Mouse (Mus musculus) MEL (cell line): ENCODE data around the gene Spata7. TPM values are rescaled to one million over a fixed set of nuclear protein-coding genes. Genes with fewer than 3 reads are reported as not detected.

Source experiments
- DNase-seq: peaks from one replicate; pipeline ENCODE4 v3.0.0; 2011; ENCODE audit warnings: low read depth, low spot score
- H3K27ac ChIP-seq: 2 replicates; pipeline ENCODE4 v1.5.1; 2012; ENCODE audit warnings: low read depth, mild to moderate bottlenecking, control low read depth, low read length, moderate library complexity; ENCODE audit not compliant: control insufficient read depth
- H3K27me3 ChIP-seq, 2 experiments: fragments of 150-350 bp in 1 of 2; sonication (generic) in 1 of 2; 2 replicates each; pipeline ENCODE4 v1.6.1; 2012; ENCODE audit warnings: low read length in 2 of 2, mild to moderate bottlenecking in 2 of 2, improper control_type of control experiment in 1 of 2, moderate library complexity in 1 of 2; ENCODE audit not compliant: insufficient read depth in 2 of 2, control insufficient read depth in 1 of 2
- H3K36me3 ChIP-seq, 2 experiments: 2 replicates each; pipeline ENCODE4 v1.6.1; 2012 to 2014; ENCODE audit warnings: low read length in 2 of 2, improper control_type of control experiment in 1 of 2, inconsistent platforms in 1 of 2, mild to moderate bottlenecking in 1 of 2; ENCODE audit not compliant: insufficient read depth in 2 of 2, control insufficient read depth in 1 of 2
- H3K4me1 ChIP-seq, 2 experiments: fragments of 150-350 bp in 1 of 2; sonication (generic) in 1 of 2; 2 replicates each; pipeline ENCODE4 v1.6.1; 2012; ENCODE audit warnings: low read length in 2 of 2, improper control_type of control experiment in 1 of 2, mild to moderate bottlenecking in 1 of 2; ENCODE audit not compliant: insufficient read depth in 2 of 2, control insufficient read depth in 1 of 2
- H3K4me3 ChIP-seq, 2 experiments: fragments of 150-350 bp in 1 of 2; sonication (generic) in 1 of 2; 2 replicates each; pipeline ENCODE4 v1.5.1; 2012; ENCODE audit warnings: low read depth in 2 of 2, low read length in 2 of 2, mild to moderate bottlenecking in 2 of 2, moderate library complexity in 2 of 2, control low read depth in 1 of 2, improper control_type of control experiment in 1 of 2; ENCODE audit not compliant: control insufficient read depth in 1 of 2, insufficient read depth in 1 of 2
- H3K79me2 ChIP-seq: 2 replicates; pipeline ENCODE4 v1.6.1; 2012; ENCODE audit warnings: mild to moderate bottlenecking, low read length, moderate library complexity; ENCODE audit not compliant: control insufficient read depth, poor library complexity, insufficient read depth
- H3K9ac ChIP-seq: 2 replicates; pipeline ENCODE4 v1.6.1; 2012; ENCODE audit warnings: low read depth, mild to moderate bottlenecking, control low read depth, low read length, moderate library complexity; ENCODE audit not compliant: control insufficient read depth, poor library complexity, severe bottlenecking
- H3K9me3 ChIP-seq: fragments of 150-350 bp; sonication (generic); replicated peaks from 2 replicates; pipeline ENCODE4 v1.6.1; 2012; ENCODE audit warnings: mild to moderate bottlenecking, low read length, improper control_type of control experiment, moderate library complexity; ENCODE audit not compliant: insufficient read depth
- BHLHE40 ChIP-seq: IDR thresholded peaks from 2 replicates; pipeline ENCODE4 v1.6.1; 2012; ENCODE audit warnings: low read depth, mild to moderate bottlenecking, inconsistent platforms, low read length, improper control_type of control experiment, borderline replicate concordance
- CHD1 ChIP-seq: IDR thresholded peaks from 2 replicates; pipeline ENCODE4 v1.6.1; 2012; ENCODE audit warnings: low read depth, mild to moderate bottlenecking, inconsistent platforms, low read length, improper control_type of control experiment
- CHD2 ChIP-seq: IDR thresholded peaks from 2 replicates; pipeline ENCODE4 v1.6.1; 2011; ENCODE audit warnings: low read length, improper control_type of control experiment
- E2F4 ChIP-seq: IDR thresholded peaks from 2 replicates; pipeline ENCODE4 v1.6.1; 2011; ENCODE audit warnings: low read depth, low read length, improper control_type of control experiment, borderline replicate concordance
- EP300 ChIP-seq, 2 experiments: IDR thresholded peaks; 2 replicates each; pipeline ENCODE4 v1.6.1; 2011; ENCODE audit warnings: improper control_type of control experiment in 2 of 2, low read length in 2 of 2, low read depth in 1 of 2, mild to moderate bottlenecking in 1 of 2
- GABPA ChIP-seq: IDR thresholded peaks from 2 replicates; pipeline ENCODE4 v1.6.1; 2012; ENCODE audit warnings: low read depth, mild to moderate bottlenecking, inconsistent platforms, low read length, improper control_type of control experiment, moderate library complexity
- HCFC1 ChIP-seq: IDR thresholded peaks from 2 replicates; pipeline ENCODE4 v1.6.1; 2012; ENCODE audit warnings: low read depth, mild to moderate bottlenecking, inconsistent platforms, low read length, improper control_type of control experiment, moderate library complexity
- JUND ChIP-seq: IDR thresholded peaks from 2 replicates; pipeline ENCODE4 v1.6.1; 2011; ENCODE audit warnings: low read depth, mild to moderate bottlenecking, improper control_type of control experiment, low read length
- KAT2A ChIP-seq: conservative IDR thresholded peaks from 2 replicates; pipeline ENCODE4 v1.6.1; 2012; ENCODE audit warnings: low read depth, low read length, improper control_type of control experiment, inconsistent platforms
- MAX ChIP-seq: IDR thresholded peaks from 2 replicates; pipeline ENCODE4 v1.6.1; 2011; ENCODE audit warnings: low read length, improper control_type of control experiment
- MAZ ChIP-seq: IDR thresholded peaks from 2 replicates; pipeline ENCODE4 v1.6.1; 2012; ENCODE audit warnings: low read depth, mild to moderate bottlenecking, inconsistent platforms, low read length, improper control_type of control experiment
- MEF2A ChIP-seq: IDR thresholded peaks from 2 replicates; pipeline ENCODE4 v1.6.1; 2014; ENCODE audit warnings: low read depth, mild to moderate bottlenecking, inconsistent platforms, low read length, improper control_type of control experiment; ENCODE audit not compliant: poor library complexity, insufficient replicate concordance, severe bottlenecking; ENCODE audit errors: extremely low read depth
- MXI1 ChIP-seq: IDR thresholded peaks from 2 replicates; pipeline ENCODE4 v1.6.1; 2011; ENCODE audit warnings: mild to moderate bottlenecking, low read depth, low read length, improper control_type of control experiment
- NRF1 ChIP-seq: IDR thresholded peaks from 2 replicates; pipeline ENCODE4 v1.6.1; 2014; ENCODE audit warnings: low read depth, mild to moderate bottlenecking, inconsistent platforms, low read length, improper control_type of control experiment, moderate library complexity; ENCODE audit not compliant: poor library complexity, insufficient read depth, severe bottlenecking
- POLR2A ChIP-seq, 2 experiments: IDR thresholded peaks; 2 replicates each; pipeline ENCODE4 v1.6.1; 2011 to 2012; ENCODE audit warnings: low read length in 2 of 2, mild to moderate bottlenecking in 2 of 2, control low read depth in 1 of 2, improper control_type of control experiment in 1 of 2, low read depth in 1 of 2, moderate library complexity in 1 of 2; ENCODE audit not compliant: control insufficient read depth in 1 of 2, insufficient read depth in 1 of 2, poor library complexity in 1 of 2
- POLR2AphosphoS5 ChIP-seq: IDR thresholded peaks from 2 replicates; pipeline ENCODE4 v1.6.1; 2012; ENCODE audit warnings: low read depth, borderline replicate concordance, mild to moderate bottlenecking, inconsistent platforms, low read length, moderate library complexity, mixed read lengths
- RCOR1 ChIP-seq: IDR thresholded peaks from 2 replicates; pipeline ENCODE4 v1.6.1; 2012; ENCODE audit warnings: low read depth, mild to moderate bottlenecking, inconsistent platforms, low read length, improper control_type of control experiment
- SIN3A ChIP-seq: IDR thresholded peaks from 2 replicates; pipeline ENCODE4 v1.6.1; 2012; ENCODE audit warnings: low read length, improper control_type of control experiment, inconsistent platforms
- SMC3 ChIP-seq: IDR thresholded peaks from 2 replicates; pipeline ENCODE4 v1.6.1; 2011; ENCODE audit warnings: low read depth, low read length, improper control_type of control experiment
- TBP ChIP-seq: IDR thresholded peaks from 2 replicates; pipeline ENCODE4 v1.8.0; 2011; ENCODE audit warnings: low read depth, low read length, improper control_type of control experiment
- TCF12 ChIP-seq: IDR thresholded peaks from 2 replicates; pipeline ENCODE4 v1.6.1; 2014; ENCODE audit warnings: low read depth, mild to moderate bottlenecking, inconsistent platforms, low read length, improper control_type of control experiment, moderate library complexity
- UBTF ChIP-seq: IDR thresholded peaks from 2 replicates; pipeline ENCODE4 v1.6.1; 2012; ENCODE audit warnings: low read depth, mild to moderate bottlenecking, inconsistent platforms, low read length, improper control_type of control experiment, moderate library complexity, borderline replicate concordance; ENCODE audit not compliant: insufficient read depth
- USF1 ChIP-seq: IDR thresholded peaks from 2 replicates; pipeline ENCODE4 v1.6.1; 2014; ENCODE audit warnings: low read depth, mild to moderate bottlenecking, inconsistent platforms, low read length, improper control_type of control experiment, moderate library complexity
- USF2 ChIP-seq, 2 experiments: IDR thresholded peaks; 2 replicates each; pipeline ENCODE4 v1.6.1; 2011 to 2012; ENCODE audit warnings: improper control_type of control experiment in 2 of 2, low read length in 2 of 2, borderline replicate concordance in 1 of 2, inconsistent platforms in 1 of 2, low read depth in 1 of 2, mild to moderate bottlenecking in 1 of 2; ENCODE audit not compliant: insufficient read depth in 1 of 2
- ZKSCAN1 ChIP-seq: IDR thresholded peaks from 2 replicates; pipeline ENCODE4 v1.6.1; 2012; ENCODE audit warnings: low read depth, mild to moderate bottlenecking, inconsistent platforms, low read length, improper control_type of control experiment, moderate library complexity
- ZMIZ1 ChIP-seq: IDR thresholded peaks from 2 replicates; pipeline ENCODE4 v1.6.1; 2012; ENCODE audit warnings: low read depth, mild to moderate bottlenecking, inconsistent platforms, low read length, improper control_type of control experiment, moderate library complexity
- ZNF384 ChIP-seq: IDR thresholded peaks from 2 replicates; pipeline ENCODE4 v1.6.1; 2012; ENCODE audit warnings: low read depth, mild to moderate bottlenecking, inconsistent platforms, low read length, improper control_type of control experiment
- polyA plus RNA-seq, 2 experiments: library from polyadenylated mRNA; stranded (reverse) in 1 of 2; unstranded in 1 of 2; fragments of >175 nt in 1 of 2; fragments of >200 nt in 1 of 2; gene quantifications; 2 replicates each; pipeline versions ENCODE4 v1.2.1 to v1.2.4; 2012; ENCODE audit warnings: low replicate concordance in 2 of 2, low read depth in 1 of 2; ENCODE audit not compliant: insufficient read length in 2 of 2, insufficient read depth in 1 of 2, missing spikeins in 1 of 2
- total RNA-seq: library from RNA; depleted of rRNA; stranded (reverse); fragments of 300-350 nt; gene quantifications from 2 replicates; pipeline ENCODE4 v1.2.3, GENCODE M21; 2012

The Spata7 gene
- total and polyA plus RNA-seq, 3 experiments = 4.0 to 5.5 TPM; not detected in 1

GRCm38 (mm10) chr12:98591016-98591415, 36.9 kb upstream of the Spata7 start:
- Histone ChIP-seq H3K4me1 (no peaks in the 10 kb centered on the region), H3K79me2 (no peaks in the 10 kb centered on the region), H3K9me3 (no peaks in the 10 kb centered on the region), H3K9ac (no peak overlapping the region), H3K4me3 (no peak overlapping the region), H3K27ac (no peak overlapping the region), H3K27me3 (peaks cover 0 to 1% of the 10 kb centered on the region in 2 experiments; a peak in 2 of 4 replicates), H3K36me3 (no peaks in the 10 kb centered on the region)
- TF ChIP-seq CHD2 (no peak), POLR2A (IDR thresholded peaks at IDR 0.05; ENCODE audit: control insufficient read depth in 1 of 2, insufficient read depth in 1 of 2, low read depth in 1 of 2, low read length in 2 of 2, poor library complexity in 1 of 2) (no peak), TBP (no peak), UBTF (no peak), RCOR1 (no peak), SMC3 (no peak), USF2 (IDR thresholded peaks at IDR 0.05; ENCODE audit: borderline replicate concordance in 1 of 2, insufficient read depth in 1 of 2, low read depth in 1 of 2, low read length in 2 of 2) (no peak), ZNF384 (no peak), ZMIZ1 (no peak), TCF12 (no peak), KAT2A (no peak), HCFC1 (no peak), USF1 (no peak), POLR2AphosphoS5 (no peak), CHD1 (no peak), ZKSCAN1 (no peak)
- no peak for DNase-seq

GRCm38 (mm10) chr12:98600861-98601260, 27.1 kb upstream of the Spata7 start:
- H3K27me3 ChIP-seq = no peaks in the 10 kb centered on the region
- H3K9ac ChIP-seq = no peak overlapping the region
- H3K36me3 ChIP-seq = no peaks in the 10 kb centered on the region
- DNase-seq = no peak
- H3K79me2 ChIP-seq = no peaks in the 10 kb centered on the region
- TF ChIP-seq SIN3A (no peak), USF2 (IDR thresholded peaks at IDR 0.05; ENCODE audit: borderline replicate concordance in 1 of 2, insufficient read depth in 1 of 2, low read depth in 1 of 2, low read length in 2 of 2) (no peak), MAZ (no peak), CHD2 (no peak), GABPA (no peak), HCFC1 (no peak), ZNF384 (no peak), ZKSCAN1 (no peak), MXI1 (no peak), MEF2A (no peak), JUND (no peak), KAT2A (no peak), NRF1 (no peak), E2F4 (no peak), BHLHE40 (no peak), TBP (no peak), POLR2A (IDR thresholded peaks at IDR 0.05; ENCODE audit: control insufficient read depth in 1 of 2, insufficient read depth in 1 of 2, low read depth in 1 of 2, low read length in 2 of 2, poor library complexity in 1 of 2) (no peak), EP300 (IDR thresholded peaks at IDR 0.05; ENCODE audit: low read depth in 1 of 2, low read length in 2 of 2) (no peak), POLR2AphosphoS5 (no peak), MAX (no peak)
- no peak overlapping the region for H3K27ac ChIP-seq
- no peaks in the 10 kb centered on the region for H3K4me1 ChIP-seq
- H3K9me3 ChIP-seq = no peaks in the 10 kb centered on the region
- no peak overlapping the region for H3K4me3 ChIP-seq
